Mouse (Mus musculus) heart, adult 2 months (tissue): ENCODE measurements around the gene Pdxk.

ENCODE experiments used
- CTCF ChIP-seq: fragments of 200-600 bp; IDR thresholded peaks from 2 replicates; pipeline ENCODE4 v1.8.1; 2022; ENCODE audit warnings: antibody characterized with exemption, mild to moderate bottlenecking, moderate library complexity
- EP300 ChIP-seq: fragments of 200-500 bp; IDR thresholded peaks from 2 replicates; pipeline ENCODE4 v1.6.1; 2011; ENCODE audit warnings: low read depth, low read length, control low read depth; ENCODE audit not compliant: insufficient read depth
- POLR2A ChIP-seq: fragments of 200-500 bp; IDR thresholded peaks from 2 replicates; pipeline ENCODE4 v1.6.1; 2011; ENCODE audit warnings: mild to moderate bottlenecking, low read depth, low read length, control low read depth; ENCODE audit not compliant: insufficient read depth

DNA sequence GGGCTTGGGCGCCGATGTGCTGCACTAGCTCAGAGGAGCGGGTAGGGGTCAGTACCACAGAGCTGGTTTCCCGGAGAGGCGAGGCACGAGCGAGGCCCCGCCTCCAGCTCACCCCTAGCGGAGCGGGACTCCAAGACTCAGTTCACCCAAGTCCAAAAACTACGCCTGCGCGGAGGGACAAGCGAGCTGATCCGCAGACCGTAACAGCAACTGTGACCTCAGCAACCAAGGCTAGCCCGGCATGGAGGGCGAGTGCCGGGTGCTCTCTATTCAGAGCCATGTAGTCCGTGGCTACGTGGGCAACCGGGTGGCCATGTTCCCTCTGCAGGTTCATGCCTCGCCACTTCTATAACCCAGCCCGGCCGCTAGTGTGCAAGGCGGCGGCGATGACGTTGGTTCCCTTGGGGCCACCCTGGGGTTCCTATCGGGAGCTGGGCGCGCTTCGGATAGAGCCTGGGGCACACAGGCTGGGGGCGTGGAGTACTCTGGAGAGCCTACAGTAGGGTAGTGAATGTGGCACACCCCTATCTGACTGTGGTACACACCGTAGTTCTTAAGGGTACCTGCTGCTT, 17.2 kb upstream of the Pdxk start:
- 0 out of 2 replicates have a peak, but pooled peaks have one; percentile 19 for TF ChIP-seq POLR2A
- TF ChIP-seq CTCF: peak; percentile 22
- TF ChIP-seq EP300: no peak
